Mouse (Mus musculus) embryo, embryonic 10 days (tissue): Measurements from ENCODE around the gene Slc22a2.
"Not testable (repeated sequence)": the region's sequence is repeated elsewhere in the genome, so short reads cannot be mapped to it uniquely, and the experiment has no call there.

Experiments used
- DNase-seq: peaks from one replicate; pipeline ENCODE4 v3.0.0-alpha.2; 2015; ENCODE audit warnings: low spot score

Gene Slc22a2

DNA sequence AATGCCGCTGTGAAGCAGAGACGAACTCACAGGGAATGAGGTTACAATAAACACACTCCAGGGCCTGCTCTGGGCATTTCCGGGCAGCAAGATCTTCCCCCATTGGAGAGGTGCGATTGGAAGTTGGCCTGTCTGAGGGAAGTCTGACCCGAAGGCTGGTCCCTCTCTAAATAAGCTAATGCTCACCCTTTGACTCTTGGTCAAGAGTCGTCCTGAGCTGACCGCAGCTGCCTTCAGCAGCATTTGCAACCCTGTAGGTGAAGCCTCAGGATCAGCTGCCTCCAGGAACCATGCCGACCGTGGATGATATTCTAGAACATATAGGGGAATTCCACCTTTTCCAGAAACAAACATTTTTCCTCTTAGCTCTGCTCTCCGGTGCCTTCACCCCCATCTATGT, at the start of gene Slc22a2:
TSS of gene Slc22a2 (plus strand) at position 142 of the 400 bp plus-strand sequence.
- peak; percentile 18 for DNase-seq

DNA sequence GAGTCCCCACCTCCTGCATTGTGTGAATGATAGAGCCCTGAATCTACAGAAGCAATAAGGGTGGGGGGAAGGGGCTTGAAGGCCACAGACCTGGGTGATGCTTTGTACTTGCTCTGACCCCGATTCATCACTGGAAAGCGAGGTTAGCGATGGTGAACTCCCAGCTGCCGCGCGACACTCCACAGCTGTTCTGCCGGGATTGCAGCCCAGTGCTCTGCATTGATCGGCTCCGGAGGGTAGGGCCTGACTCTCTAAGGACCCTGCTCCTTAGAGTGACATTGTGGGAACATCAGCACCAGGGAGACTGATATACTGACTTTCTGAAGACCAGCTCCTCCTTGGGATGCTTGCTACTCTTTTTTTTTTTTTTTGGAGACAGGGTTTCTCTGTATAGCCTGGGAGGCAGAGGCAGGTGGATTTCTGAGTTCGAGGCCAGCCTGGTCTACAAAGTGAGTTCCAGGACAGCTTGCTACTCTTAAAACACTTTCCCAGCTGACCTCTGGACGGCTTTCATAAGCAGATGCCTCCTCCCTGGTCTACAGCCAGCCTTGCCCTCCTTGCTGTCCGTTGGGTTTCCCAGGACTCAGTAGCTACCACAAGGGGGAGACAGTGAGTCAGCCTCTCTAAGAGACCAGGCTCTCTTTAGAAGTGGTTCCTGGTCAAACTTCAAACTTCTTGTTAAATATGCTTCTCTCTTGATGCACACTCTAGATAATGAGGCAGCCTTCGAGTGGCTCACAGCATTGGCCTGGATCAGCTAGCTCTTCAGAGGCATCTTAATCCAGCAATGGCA, 49.4 kb upstream of the Slc22a2 start:
- peak; percentile 86 for DNase-seq

DNA sequence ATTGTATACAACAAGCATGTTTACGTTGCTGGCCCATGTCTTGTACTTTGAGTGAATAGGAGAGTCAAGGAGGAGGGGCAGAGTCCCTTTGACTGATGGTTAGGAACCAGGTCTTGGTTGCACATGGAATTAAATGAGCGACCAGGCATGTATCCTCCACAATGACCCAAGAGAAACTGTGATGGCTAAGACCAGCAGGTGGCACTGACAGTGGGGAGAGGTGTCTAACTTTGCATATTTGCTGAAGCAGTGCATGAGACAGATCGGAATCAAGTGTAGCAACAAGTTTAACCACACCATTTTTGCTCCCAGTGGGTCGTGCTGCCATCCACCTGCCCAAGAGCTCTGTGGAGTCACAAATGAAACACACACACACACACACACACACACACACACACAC, 21.7 kb upstream of the Slc22a2 start:
- no peak for DNase-seq

DNA sequence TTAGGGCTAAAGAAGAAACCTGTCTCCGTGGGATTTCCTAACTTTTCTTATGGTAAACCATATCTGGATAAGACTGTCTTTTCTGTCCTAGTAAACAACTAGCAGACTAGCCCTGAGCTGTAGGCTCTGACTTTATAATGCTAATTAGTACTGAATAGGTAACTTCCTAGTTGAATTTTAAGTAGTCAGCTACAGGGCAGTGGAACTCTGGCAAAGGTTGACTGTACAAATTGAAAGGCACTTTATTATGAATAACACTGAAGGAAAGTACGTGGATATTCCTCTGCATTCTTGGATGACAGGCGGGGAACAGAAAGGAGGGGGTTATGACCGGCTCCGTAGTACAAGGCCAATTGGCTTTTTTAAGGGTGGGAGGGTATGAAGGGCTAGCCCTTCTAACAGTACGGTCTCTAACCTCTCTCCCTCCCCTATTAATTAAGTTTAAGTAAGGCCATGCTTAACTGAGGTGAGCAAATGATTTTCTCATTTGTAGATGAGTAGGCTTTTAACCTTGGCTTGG, 19.4 kb upstream of the Slc22a2 start:
- not testable (repeated sequence) for DNase-seq

DNA sequence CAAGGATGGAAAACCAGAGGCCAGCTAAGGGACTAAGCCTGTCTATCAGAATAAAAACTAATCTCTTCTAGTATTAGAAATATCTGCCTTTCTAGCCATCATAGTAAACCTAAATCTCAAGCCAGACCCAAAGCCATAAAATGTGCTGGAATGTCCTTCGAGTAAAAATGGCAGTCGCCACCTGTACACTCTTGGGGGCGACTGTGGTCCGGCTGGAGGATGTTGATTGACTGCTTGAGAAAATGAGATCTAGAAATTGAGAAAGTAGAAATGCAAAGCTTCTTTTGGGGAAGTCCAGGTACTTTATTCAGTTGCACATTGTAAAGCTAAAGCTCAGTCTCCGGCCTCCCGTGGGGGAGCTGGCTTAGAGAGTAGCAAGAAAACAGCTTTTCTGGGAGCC, 18.5 kb upstream of the Slc22a2 start:
- DNase-seq: no peak

DNA sequence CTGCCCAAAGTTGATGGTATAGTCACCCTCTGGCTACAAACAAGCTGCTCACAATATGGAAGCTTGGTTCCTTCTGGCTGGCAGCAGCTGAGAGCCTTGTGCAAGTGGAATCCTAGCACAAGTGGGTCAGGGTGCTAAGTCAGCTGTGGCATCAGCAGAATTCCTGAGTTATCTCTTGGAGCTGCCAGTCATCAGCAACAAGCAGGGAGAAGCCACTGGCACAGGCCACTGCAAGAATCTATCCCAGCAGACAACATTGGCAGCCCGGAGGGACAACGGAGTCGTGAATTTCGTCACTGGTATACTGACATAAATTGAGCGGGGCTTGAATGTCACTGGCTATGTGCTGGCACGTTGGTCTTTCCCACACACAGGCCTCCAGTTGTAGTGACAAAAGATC, 12.6 kb upstream of the Slc22a2 start:
- no peak for DNase-seq

DNA sequence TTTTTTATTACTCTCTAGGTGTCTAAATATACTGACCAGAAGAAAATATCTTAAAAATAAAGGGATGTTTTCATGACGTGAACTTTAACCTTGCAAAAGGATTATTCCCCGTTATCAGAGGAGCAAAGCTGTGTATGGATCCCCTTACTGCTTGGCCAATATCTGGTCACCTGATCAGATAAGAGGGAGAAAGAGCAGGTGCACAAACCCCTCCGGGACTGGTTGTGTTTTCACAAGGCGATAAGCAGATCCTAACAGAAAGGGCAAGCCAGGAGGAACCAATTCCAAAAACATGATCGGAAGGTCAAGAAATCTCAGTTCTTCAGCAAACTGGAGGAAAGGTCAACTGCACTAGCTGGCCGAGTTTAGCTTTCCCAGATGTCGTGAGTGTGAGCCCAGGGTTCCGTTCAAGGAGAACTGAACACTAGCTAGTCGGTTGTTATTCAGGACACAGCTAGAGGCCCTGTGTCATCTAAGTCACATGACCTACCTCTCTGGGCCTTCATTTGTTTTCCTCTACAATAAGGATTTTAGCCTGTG, 11.9 kb upstream of the Slc22a2 start:
- DNase-seq: no peak

DNA sequence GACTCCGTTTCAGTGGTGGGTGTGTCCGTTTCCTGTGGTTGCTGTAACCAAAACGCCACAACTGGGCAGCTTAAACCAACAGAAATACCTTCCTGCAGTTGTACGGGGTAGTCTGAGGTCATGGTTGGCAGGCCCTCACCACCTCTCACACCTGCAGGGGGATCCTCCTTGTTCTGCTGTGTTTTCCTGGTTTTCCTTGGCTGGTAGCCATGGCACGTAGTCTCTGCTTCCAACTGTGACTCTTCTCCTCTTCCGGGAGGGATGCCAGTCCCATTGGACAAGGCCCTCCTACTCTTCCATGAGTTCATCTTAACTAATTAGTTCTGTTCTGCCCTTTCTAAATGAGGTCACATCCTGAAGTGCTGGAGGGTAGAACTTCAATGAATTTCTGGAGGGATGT, 8.5 kb upstream of the Slc22a2 start:
- no peak for DNase-seq

DNA sequence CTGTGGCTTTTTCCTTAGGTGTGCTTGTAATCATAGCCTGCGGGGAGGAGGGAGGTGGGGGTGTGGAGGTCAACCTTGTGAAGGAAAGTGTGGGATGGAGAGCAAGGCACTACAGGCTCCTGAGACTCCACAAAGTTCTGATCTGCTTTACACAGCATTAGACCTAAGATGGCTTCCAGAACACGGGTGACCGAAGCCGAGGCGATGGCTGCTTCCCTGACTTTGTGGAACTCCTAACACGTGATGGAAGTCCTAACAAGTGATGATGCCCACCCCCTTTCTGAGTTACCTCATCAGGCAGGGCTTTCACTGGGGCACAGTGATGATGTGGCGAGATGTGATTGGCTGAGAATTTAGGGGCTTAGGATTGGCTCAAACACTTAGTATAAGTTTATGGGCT, 6.8 kb upstream of the Slc22a2 start:
- no peak for DNase-seq

DNA sequence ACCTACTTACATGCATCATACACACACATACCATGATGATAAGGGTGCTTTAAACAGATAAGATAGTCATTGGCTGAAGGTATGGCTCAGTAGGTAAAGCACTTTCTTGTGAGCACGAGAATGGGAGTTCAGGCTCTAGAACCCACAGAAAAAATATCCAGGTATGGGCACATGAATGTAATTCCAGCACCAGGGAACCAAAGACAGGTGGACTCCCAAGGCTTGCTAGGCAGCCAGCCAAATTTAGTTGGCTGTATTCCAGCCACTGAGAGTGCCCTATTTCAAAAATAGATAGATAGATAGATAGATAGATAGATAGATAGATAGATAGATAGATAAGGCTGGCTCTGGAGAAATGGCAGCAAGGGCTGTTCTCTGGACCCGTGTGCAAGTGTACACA, 1.4 kb downstream of the Slc22a2 start:
- DNase-seq: no peak

DNA sequence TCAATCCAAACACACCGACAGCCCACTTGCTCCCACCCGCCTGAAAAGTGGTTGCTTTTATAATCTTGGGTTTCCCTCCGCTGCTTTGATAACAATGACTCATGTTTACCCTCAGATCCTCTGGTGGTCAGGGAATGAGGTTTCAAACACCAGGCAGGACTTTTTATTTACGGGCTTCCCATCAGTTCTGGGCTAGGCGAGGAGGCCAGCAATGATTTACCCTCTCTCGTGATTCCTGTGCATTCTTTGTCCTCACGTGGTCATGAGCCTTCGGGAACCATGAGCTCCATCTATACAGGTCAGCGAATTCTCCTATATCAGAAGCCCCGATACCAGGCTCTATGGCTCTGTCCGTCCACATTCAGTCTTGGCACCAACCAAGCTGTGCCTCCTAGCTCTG, 3.0 kb downstream of the Slc22a2 start:
- DNase-seq: no peak

DNA sequence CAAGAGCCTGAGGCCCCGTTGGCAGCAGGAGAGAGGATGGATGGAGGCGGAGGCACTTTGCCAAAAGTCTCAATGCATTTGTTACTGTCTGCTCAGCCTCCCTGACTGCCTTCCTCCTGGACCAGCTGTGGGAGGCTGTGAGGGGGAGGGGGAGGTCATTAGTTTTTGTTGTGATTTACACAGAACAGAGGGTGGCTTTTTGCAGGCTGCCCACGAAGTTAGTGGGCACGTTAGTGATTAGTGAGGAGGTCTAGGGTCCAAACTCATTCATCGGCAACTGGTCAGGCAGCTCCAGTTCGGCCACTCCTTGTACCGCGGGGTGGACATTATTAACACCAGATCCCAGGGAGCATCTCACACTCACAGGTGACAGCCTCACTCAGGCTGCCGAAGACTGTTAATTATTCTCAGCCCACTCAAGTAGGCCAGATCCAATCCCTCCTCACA, 4.9 kb downstream of the Slc22a2 start:
- no peak for DNase-seq

DNA sequence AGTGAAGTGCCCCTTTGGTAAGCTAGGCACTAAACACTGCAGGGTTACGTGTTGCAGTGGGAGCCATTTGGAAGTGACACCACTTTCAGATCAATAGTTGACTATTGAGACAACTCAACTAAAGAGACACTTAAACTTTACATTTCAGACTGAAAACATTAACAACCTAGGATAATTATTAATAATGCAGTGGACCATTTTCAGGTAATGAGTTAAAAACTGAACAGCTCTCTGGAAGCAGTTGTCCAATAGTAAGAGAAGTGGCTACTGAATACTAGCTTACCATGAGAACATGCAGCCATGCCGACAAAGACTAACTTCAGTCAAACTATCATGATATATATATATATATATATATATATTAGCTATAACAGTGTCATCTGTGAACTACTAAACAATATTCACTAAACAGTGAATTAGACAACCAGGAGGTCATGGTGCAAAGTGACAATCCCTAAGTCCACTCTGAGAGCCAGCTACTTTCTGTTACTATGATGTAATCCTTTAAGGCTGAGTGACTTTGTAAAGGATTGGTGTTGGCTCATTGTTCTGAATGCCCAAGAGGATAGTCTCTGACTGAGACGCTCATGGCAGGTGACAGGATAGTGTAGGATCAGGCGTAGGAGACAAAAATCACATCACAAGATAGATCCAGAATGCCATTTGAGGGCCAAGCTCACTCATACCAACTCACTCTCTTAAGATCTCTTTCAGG, 7.1 kb downstream of the Slc22a2 start:
- DNase-seq: no peak

DNA sequence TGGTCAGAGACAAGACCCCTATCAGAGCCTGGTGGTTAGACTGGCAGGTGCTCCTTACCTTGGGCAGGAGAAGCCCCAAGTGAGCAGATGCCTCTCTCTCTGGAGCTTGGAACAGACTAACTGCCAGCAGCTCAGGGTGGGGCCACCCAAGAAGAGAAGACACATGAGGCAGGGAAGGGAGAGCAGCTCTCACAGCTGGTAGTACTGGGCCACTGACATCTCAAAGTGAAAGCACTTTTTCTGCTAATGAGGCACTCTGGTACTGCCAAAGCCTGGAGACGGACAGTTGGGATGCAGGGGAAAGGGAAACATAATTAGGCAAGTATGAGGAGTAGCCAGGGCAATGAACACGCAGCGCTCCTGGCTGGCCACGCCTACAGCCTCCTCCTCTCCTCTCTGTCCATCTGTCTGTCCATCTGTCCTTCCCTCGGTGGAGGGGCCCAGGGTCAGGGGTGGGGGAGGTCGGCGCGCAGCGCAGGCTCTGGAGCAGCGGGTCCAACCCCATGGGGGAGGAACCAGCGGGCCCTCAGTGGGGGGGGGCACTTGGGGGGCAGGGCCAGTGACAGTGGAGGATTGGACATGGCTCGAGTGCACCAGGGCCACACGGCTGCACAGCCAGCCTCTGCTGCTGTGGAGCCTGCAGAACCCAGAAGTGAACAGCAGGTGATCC, 12.0 kb downstream of the Slc22a2 start:
- DNase-seq: no peak

DNA sequence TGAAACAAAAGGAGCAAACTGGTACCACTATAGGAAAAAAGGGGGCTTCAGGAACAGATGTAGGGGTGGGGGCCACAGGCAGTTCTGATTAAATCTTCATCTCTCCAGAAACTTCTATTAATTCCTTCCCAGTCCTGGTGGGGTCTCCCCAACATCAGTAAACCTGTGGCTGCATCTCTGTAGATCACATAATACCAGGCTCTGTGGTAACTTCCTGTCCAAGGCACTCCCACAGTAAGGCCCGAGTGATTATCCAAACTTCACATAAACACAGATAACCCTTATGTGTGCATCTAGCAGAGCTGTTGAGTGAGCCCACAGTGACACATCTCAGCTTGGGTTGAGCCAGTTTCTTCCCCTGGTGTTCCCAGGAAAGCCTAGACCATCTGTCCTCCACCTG, 22.7 kb downstream of the Slc22a2 start:
- peak; percentile 7 for DNase-seq

DNA sequence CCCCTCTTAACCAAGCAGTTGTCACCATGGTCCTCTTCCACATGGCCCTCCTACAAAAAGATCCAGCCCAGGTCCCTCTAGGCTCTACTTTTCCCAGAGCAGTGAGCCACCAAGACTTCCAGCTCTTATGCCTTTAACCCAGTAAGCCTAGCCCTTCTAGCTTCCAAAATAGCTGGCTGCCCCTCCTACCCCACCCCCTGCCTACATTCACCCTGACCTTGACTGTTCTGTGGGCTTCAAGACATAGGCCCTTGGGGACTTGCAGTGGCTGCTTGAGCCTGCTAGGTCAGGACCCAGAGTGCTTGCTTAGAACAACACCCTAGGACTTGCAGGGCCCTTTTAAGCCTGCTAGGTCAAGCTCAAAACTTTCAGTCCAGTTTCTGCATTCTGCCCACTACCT, 23.3 kb downstream of the Slc22a2 start:
- DNase-seq: no peak

DNA sequence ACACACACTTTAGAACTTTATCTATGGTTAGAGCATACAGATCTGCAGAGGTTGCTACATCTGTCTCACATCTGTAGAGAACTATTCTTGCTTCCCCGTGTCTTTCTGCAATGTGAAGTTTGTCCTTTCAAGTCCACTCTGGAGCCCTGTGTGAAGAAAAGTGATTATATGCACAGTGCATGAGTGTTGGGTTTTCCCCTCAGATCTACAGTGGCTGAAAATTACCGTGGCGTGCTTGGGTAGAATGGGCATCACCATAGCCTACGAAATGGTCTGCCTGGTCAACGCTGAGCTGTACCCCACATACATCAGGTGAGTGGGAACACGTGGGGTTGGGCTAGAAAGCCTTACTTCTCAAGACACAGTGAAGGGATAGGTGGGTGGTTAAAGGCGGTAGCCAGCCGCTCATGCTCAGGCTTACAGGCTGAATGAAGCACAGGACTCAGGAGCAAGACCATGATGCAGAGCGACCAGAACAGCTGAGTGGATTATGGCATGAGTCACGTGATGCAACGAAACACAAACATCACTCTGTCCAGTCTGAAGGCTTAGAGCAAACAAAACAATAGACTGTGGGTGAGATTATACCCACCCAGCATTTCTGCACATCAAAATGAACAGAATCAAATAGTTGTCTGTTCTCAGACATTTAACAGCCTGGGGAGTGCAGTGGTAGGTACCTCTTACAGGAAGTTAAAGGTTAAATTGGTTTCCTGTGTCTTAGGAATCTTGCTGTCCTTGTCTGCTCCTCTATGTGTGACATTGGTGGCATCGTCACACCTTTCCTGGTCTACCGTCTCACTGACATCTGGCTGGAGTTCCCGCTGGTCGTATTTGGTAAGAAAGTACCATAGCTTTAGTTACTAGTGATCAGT, 30.8 kb downstream of the Slc22a2 start:
- DNase-seq: no peak

DNA sequence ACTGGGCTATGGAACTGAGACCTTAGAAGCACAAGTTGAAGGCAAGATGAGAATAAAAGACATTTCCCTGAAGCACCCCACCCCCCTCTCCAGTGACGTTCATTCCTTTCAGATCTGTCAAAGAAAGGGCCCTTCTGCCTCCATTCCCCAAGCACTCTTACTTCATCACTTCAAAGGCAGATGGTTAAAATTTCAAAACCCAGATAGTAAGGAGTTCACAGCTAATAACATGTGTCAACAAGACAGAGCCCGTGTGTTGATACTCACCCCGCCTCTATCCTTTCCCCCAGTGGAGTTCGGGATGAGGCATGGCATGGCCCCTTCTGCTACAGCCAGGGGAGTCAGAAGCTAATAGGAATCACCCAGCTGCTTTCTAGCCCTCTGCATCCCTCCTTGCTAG, 31.5 kb downstream of the Slc22a2 start:
- DNase-seq: no peak

DNA sequence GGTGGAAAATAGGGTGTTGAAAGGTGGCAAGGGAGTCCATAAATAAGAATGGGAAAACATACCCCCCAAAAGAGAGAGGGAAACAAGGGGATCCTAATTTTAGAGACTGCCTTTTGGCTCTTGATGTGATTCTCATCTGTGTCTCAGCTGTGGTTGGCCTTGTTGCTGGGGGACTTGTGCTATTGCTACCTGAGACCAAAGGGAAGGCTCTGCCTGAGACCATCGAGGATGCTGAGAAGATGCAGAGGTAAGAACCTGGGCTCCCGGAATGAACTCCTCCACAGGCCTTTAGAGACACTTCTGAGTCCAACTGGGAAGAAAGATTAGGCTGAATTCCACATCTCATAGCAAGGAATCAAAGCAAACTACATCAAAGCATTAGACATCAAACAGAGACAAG, 35.7 kb downstream of the Slc22a2 start:
- no peak for DNase-seq

DNA sequence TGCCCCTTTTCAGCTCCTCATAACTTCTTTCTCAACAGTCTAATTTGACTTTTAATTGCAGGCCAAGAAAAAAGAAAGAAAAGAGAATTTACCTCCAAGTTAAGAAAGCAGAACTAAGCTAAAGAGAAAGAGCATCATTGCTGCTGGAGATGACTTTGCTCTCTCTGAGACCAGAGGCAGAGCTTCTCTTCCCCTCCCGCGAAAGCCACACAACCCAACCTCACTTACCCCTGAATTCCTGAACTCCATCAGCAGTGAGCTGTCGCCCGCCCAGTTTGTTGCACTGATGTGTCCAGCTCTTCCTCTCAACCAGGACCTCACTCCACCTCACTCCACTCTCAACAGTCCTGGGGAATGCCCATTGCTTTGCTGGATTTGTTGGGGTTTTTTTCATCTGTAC, 44.1 kb downstream of the Slc22a2 start:
- no peak for DNase-seq

DNA sequence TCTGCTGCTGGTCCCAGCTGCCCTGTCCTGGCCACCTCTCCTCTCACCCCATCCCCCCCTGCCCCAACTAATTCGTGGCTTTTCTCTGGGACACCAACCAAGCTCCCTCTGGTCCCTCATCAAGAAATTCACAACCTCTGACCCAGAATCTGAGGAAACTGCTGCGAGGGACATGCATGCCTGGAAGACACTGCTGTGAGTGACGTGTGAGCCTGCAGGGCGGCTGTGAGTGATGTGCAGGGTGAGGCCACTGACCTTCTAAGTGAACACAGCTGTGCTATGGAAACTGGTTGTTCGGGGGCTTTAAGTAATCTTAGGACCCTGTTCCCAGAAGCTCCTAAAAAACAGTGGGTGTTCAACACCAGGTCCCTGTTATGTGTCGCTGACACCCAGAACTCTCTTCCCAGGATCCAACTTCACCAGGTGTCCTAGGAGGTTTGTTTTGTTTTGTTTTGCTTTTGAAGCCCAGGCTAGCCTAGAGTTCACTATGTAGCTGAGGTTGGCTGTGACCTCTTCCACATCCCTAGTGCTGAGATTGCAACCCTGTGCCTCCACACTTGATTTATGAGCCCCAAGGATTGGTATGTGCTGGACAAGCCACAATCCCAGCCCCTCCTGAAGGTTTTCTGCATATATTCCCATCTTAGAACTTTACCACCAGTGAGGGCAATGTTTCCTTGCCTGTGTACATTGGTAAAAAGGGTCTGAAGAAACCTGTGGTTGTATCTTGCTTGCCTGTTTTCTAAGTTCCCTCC, 47.2 kb downstream of the Slc22a2 start:
- peak; percentile 82 for DNase-seq
